Mouse (Mus musculus) left cerebral cortex, adult 2 months (tissue): ENCODE measurements around the gene Pitpnc1. TPM values are rescaled to one million over a fixed set of nuclear protein-coding genes. Genes with fewer than 3 reads are reported as not detected.

ENCODE experiments used
- DNase-seq, 2 experiments: peaks; one replicate each; pipeline ENCODE4 v3.0.0; 2021 to 2022; ENCODE audit warnings: low spot score in 2 of 2, mixed read lengths in 1 of 2; ENCODE audit errors: extremely low spot score in 1 of 2
- H3K27ac ChIP-seq: fragments of 200-600 bp; 2 replicates; pipeline ENCODE4 v1.8.1; 2022
- H3K4me3 ChIP-seq: fragments of 200-600 bp; 2 replicates; pipeline ENCODE4 v1.8.1; 2022
- CTCF ChIP-seq: fragments of 200-600 bp; IDR thresholded peaks from 2 replicates; pipeline ENCODE4 v1.8.1; 2022; ENCODE audit warnings: antibody characterized with exemption, mild to moderate bottlenecking, moderate library complexity
- intact Hi-C: fragments of 180-260 bp; cut with DNase I; formaldehyde crosslinking; loops from one replicate; pipeline ENCODE4 v1.15.1; 2025
- total RNA-seq, 2 experiments: library from RNA; stranded (reverse); gene quantifications; 2 replicates each; pipeline ENCODE4 v1.2.3; 2021

Gene Pitpnc1
- total RNA-seq, 2 experiments from 2014 or later: 54.5 to 55.2 TPM

DNA sequence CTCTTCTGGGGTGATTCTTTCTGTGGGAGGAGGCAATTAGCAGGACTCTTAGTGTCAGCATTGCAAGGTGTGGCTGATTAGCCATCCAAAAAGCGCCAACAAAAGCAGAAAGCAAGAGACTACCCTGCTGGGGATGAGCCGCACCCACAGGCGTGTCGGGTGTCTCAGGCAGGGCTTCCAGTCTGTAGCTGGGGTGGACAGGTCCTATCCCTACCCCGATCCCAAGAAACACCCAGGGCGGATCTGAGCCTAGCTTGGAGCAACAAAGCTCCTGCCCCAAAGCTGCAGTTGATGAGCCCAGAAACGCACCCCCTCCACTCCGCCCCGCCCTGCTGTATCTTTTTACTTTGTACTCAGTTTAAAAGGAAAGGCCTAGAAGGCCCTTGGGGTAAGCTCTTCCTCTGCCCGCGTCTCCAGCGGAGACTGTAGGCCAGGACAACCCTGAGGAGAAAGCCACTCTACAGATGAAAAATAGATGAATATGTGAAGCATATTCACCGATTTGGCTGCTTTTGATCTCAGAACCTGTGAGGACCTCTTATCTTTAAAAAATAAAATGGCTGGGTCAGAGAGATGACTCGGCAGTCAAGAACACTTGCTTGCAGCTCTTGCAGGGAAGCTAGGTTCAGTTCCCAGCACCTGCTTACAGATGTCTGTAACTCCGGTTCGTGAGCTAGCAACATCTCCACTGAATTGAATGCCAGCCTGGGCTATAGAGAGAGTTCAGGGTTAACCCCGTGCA, 21.2 kb downstream of the Pitpnc1 start:
- TF ChIP-seq CTCF: no peak
- Histone ChIP-seq H3K4me3 (no peak overlapping the region), H3K27ac (no peak overlapping the region)
- no peak for DNase-seq
- intact Hi-C loops: no loop called here

DNA sequence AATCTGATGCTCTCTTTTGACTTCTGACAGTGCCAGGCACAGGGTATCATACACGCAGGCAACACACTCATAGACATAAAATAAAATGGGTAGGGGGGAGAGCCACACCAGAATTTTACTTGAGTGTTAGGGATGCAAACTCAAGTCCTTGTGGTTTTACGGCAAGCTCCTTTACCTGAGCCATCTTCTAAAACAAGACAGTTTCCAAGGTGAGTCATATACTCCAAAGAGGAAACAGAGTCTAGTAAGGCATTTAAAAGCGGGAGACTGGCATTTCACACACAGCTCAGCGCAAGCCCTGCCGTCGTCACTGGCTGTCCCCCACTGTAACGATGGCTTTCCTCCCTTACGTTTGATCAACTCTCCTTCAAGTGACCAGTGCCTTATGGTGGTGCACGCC, 22.6 kb downstream of the Pitpnc1 start:
- no peak for TF ChIP-seq CTCF
- no peak overlapping the region for H3K4me3 ChIP-seq
- no peak overlapping the region for H3K27ac ChIP-seq
- intact Hi-C loops: no loop called here
- DNase-seq: no peak

DNA sequence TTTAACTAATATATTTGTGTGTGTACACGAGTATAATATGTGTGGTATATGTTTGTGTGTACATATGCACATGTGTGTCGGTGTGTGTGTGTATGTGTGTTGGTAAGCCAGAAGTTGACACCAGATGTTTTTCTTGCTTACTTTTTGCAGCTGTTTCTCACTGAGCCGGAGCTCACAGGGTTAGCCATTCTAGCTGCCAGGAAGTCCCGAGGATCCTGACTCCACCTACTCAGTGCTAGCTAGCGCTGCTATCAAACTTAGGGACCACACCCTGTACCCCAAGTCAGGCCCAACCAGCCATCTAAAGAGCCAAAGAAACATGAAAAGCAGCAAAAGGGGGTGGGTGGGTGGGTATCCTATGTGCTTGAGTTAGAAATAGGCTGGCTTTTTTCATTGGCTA, 23.1 kb downstream of the Pitpnc1 start:
- no peak overlapping the region for H3K27ac ChIP-seq
- no peak for DNase-seq
- no peak overlapping the region for H3K4me3 ChIP-seq
- TF ChIP-seq CTCF: no peak
- intact Hi-C loops: no loop called here

DNA sequence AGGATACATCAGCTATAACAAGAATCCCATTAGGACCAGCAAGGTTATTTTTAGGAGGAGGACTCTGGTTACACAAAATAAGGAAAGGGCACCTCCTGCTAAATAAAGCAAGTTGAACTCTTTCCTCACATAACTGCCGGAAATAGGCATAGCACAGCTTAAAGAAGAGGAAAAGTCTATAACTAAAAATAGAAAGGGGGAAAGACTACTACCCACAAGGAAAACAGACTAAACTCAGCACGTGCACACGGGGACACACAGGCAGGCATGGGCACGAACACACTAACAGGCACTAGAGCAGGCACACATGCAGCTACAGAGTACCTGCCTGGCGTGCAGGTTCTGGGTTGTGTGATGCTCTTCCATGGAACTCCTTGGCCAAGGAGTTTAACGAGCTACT, 23.8 kb downstream of the Pitpnc1 start:
- DNase-seq: no peak
- intact Hi-C loops: no loop called here
- no peak for TF ChIP-seq CTCF
- no peak overlapping the region for H3K4me3 ChIP-seq
- H3K27ac ChIP-seq: no peak overlapping the region

DNA sequence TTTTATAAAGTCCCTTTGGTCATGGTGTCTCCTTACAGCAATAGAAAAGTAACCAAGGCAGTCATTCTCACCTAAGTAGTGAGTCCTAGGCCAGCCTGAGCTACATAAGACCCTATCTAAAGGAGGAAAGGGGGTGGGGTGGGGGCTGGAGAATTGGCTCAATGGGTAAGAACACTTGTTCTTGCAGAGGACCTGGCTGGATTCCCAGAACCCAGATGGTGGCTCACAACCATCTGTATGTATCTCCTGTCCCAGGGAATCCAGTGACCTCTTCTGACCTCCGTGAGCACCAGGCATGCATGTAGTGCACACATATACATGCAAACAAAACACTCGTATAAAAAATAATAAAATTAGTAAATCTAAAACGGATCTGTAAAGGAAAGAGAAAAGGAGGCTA, 24.8 kb downstream of the Pitpnc1 start:
- Histone ChIP-seq H3K27ac (no peak overlapping the region), H3K4me3 (no peak overlapping the region)
- intact Hi-C loops: no loop called here
- no peak for DNase-seq
- no peak for TF ChIP-seq CTCF

DNA sequence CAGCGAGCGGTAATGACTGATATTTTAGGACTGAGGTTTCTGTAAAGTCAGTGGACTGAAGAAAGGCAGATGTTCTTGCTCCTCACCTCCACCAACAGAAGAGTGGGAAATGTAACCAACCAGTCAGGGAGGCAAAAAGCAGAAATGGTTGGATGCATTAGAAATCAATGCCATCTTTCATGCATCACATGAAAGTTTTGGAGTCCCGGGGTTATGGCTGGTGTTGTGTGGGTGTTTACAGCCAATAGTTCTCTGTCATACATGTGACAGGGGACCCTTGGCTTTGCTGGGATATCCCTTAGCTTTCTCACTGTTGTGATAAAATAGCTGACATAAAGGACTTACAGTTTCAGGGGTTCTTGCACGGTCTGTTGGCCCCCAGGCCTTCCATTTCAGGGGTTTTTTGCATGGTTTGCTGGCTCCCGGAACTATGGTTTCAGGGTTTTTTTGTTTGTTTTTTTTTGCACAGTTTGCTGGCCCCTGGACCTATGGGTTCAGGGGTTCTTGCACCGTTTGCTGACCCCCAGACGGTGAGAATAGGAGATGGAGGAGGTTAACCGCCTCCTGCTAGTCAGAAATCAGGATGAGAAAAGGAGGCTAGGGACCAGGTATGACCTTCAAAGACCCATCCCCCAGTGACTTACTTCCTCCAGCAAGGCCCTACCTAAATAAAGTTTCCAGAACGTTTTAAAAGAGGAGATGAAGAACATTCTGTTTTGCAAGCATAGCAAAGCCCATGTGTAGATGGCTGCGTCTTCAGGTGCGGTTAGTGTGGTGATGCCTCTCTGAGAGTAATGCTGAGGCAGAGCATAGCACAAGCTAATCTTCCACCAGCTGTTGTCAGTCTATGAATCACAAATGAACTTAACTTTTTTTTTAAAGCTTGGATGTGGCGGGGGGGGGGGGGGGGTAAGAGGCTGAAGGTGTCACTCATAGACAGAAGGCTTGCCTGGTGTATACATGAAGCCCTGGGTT, 27.1 kb downstream of the Pitpnc1 start:
- no peak for TF ChIP-seq CTCF
- Histone ChIP-seq H3K27ac (no peak overlapping the region), H3K4me3 (no peak overlapping the region)
- no peak for DNase-seq
- intact Hi-C loops: no loop called here

DNA sequence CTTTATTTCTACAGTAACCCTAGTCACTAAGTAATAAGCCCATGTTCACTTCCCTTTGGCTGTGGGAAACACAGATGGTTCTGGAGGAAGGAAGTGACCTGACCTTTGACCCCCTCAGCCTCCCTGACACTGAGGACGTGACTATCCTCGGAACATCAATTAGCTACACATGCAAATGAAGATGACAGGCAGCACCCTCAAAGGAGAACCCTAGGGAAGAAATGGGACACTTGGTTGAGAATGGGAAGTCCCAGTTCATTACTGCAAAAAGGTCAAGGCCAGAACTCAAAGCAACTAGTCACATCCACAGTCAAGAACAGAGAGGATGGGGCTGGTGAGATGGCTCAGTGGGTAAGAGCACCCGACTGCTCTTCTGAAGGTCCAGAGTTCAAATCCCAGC, 29.4 kb downstream of the Pitpnc1 start:
- Histone ChIP-seq H3K4me3 (no peak overlapping the region), H3K27ac (no peak overlapping the region)
- intact Hi-C loops: no loop called here
- TF ChIP-seq CTCF: no peak
- DNase-seq: no peak

DNA sequence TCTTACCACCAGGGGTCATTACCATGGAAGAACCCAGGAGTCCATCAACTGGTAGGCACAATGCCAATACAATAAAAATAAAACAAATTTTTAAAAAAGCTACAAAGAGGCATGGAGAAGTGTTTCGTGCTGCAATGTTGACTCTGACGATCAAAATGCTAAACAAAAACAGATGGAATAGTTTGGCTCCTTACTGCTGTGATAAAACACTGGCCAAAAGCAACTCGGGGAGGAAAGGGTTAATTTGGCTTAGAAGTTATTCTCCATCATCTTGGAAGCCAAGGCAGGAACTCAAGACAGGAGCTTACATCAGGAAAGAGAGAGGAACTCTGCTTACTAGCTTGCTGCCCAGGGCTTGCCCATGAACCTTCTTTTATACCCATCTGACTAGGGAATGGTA, 32.4 kb downstream of the Pitpnc1 start:
- no peak overlapping the region for H3K27ac ChIP-seq
- H3K4me3 ChIP-seq: no peak overlapping the region
- intact Hi-C loops: no loop called here
- TF ChIP-seq CTCF: no peak
- no peak for DNase-seq

DNA sequence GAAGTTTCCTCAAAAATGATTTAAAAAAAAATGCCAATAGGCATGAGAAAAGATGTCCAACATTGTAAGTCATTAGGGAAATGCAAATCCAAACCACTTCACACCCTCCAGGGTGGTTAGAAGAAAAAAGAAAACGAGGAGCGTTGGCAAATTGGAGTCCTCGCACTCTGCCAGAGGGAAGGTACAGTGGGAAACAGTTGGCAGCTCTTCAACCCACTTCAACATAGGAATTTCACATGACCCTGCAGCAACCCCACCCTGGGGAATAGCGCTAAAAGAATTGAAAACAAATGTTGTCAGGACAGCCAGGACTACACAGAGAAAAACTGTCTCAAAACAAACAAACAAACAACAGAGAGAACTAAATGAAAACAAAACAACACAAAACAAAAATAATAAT, 32.8 kb downstream of the Pitpnc1 start:
- no peak for TF ChIP-seq CTCF
- Histone ChIP-seq H3K27ac (no peak overlapping the region), H3K4me3 (no peak overlapping the region)
- intact Hi-C loops: no loop called here
- DNase-seq: no peak

DNA sequence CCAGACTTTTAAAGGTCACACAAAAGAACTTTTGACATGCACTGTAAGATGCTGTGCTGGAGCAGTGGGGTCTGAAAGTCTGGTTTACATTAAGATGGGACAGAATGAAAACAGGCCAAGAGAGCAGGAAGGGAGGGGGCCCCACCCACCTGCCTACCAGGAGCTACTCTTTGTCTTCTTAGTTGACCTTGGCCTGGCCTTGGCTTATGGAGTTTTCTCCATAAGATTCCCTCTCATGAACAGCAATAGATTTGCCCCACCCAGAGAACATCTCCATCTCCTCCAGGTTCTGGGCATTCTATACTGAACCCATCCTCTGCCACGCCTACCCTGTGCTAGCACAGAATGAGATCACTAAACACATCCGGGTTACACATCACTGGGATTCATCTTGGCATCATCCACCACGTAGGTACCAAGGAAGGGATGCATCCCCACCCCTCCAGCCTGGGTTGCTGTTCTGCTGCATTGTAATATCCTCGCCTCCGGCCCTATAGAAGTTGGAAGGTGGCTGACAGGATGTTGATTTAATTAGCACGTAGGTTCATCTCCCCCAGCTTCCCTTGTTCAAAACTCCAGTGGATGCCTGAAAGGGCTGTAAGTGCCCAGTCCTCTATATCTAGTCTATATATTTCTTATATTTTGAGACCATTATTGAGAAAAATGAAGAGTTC, 34.6 kb downstream of the Pitpnc1 start:
- no peak overlapping the region for H3K4me3 ChIP-seq
- no peak overlapping the region for H3K27ac ChIP-seq
- no peak for DNase-seq
- intact Hi-C loops: no loop called here
- TF ChIP-seq CTCF: no peak

DNA sequence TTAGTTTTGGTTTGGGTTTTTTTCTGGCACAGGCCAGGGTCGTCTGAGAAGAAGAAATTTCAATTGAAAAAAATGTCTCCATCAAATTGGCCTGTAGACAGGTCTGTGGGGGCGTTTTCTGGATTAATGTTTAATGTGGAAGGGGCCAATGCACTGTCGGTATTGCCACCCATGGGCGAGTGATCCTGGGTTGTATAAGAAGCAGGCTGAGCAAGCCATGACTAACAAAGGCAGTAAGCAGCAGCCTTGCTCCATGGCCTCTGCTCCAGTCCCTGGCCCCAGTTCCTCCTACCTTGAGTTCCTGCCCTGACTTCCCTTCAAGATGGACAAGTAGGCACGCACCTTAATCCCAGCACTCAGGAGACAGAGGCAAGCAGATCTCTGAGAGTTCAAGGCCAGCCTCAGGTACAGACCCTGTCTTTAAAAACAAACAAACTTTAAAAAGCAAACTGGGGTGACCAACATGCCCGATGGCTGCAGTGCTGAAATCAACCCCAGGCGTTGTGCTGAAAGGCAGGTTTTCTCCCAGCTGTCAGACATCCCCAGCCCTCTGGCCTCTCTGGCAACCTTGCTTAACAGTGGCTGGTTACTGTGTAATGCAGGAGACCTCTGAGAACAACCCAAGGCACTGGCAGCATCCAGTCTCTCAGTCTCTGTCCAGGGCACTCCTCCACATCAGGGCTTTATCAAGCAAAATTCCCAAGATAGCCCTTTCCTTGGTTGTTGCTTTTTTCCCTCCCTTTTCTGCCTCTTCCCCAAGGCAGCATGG, 39.1 kb downstream of the Pitpnc1 start:
- DNase-seq: no peak
- Histone ChIP-seq H3K27ac (no peak overlapping the region), H3K4me3 (no peak overlapping the region)
- TF ChIP-seq CTCF: no peak
- intact Hi-C loops: no loop called here
